Mouse (Mus musculus) olfactory bulb, adult 2 months (tissue): ENCODE measurements around the gene Rac3.

Source experiments
- CTCF ChIP-seq: fragments of 200-500 bp; IDR thresholded peaks from 2 replicates; pipeline ENCODE4 v1.5.1; 2012; ENCODE audit warnings: low read depth, mild to moderate bottlenecking, low read length, moderate library complexity; ENCODE audit not compliant: insufficient read depth
- POLR2A ChIP-seq: fragments of 200-500 bp; IDR thresholded peaks from 2 replicates; pipeline ENCODE4 v1.6.1; 2012; ENCODE audit warnings: mild to moderate bottlenecking, low read depth, low read length, moderate library complexity; ENCODE audit not compliant: insufficient read depth

GRCm38 (mm10) chr11:120703696-120704454 is 17.4 kb upstream of the Rac3 start:
- TF ChIP-seq CTCF (no peak), POLR2A (no peak)
